Mouse (Mus musculus): Measurements from ENCODE around the gene Hic2. TPM values are rescaled to one million over a fixed set of nuclear protein-coding genes. Genes with fewer than 3 reads are reported as not detected.

Hic2 gene
- polyA plus RNA-seq, 1 experiment from 2014 or later = 3.0 TPM

- Histone ChIP-seq H3K27me3 (ENCODE audit: control insufficient read depth, insufficient read depth, low read length) (no peaks in the 10 kb centered on the region), H3K9me3 (ENCODE audit: control insufficient read depth, low read length) (no peaks in the 10 kb centered on the region), H3K4me3 (ENCODE audit: control insufficient read depth in 1 of 2, insufficient read depth in 1 of 2, low read depth in 1 of 2, low read length in 2 of 2) (no peak overlapping the region), H3K36me3 (ENCODE audit: control insufficient read depth, insufficient read depth, low read length) (peaks cover 31% of the 10 kb centered on the region), H3K27ac (replicated peaks in 1 of 2; ENCODE audit: control insufficient read depth in 1 of 2, insufficient read depth in 1 of 2, low read depth in 2 of 2, low read length in 2 of 2) (no peak overlapping the region), H3K4me2 (ENCODE audit: low read length) (no peak overlapping the region), H3K4me1 (ENCODE audit: control insufficient read depth in 2 of 2, insufficient read depth in 2 of 2, low read length in 2 of 2) (peaks cover 5 to 12% of the 10 kb centered on the region in 2 experiments; a peak in 3 of 4 replicates), H3K9ac (ENCODE audit: low read length) (no peak overlapping the region)
- ATAC-seq (ENCODE audit: insufficient number of reproducible peaks, insufficient read depth, low FRiP score, low read depth) = no peak
- WGBS = 91% methylated on average over 1 of the region's 1 CpGs
These were observed 28.0 kb downstream of the Hic2 start for GRCm38 (mm10) chr16:17261341-17261740.

- Histone ChIP-seq H3K4me1 (ENCODE audit: control insufficient read depth in 2 of 2, insufficient read depth in 2 of 2, low read length in 2 of 2) (peaks cover 5 to 7% of the 10 kb centered on the region in 2 experiments; a peak in 3 of 4 replicates), H3K27ac (replicated peaks in 1 of 2; ENCODE audit: control insufficient read depth in 1 of 2, insufficient read depth in 1 of 2, low read depth in 2 of 2, low read length in 2 of 2) (no peak overlapping the region), H3K9ac (ENCODE audit: low read length) (no peak overlapping the region), H3K36me3 (ENCODE audit: control insufficient read depth, insufficient read depth, low read length) (no peaks in the 10 kb centered on the region; the same call in 1 of the 2 replicates), H3K4me2 (ENCODE audit: low read length) (no peak overlapping the region), H3K27me3 (ENCODE audit: control insufficient read depth, insufficient read depth, low read length) (no peaks in the 10 kb centered on the region), H3K4me3 (ENCODE audit: control insufficient read depth in 1 of 2, insufficient read depth in 1 of 2, low read depth in 1 of 2, low read length in 2 of 2) (no peak overlapping the region), H3K9me3 (ENCODE audit: control insufficient read depth, low read length) (peaks cover 4% of the 10 kb centered on the region; the same call in 1 of the 2 replicates)
- no peak for ATAC-seq (ENCODE audit: insufficient number of reproducible peaks, insufficient read depth, low FRiP score, low read depth)
- WGBS = 86% methylated on average over 3 of the region's 3 CpGs
These were observed 32.7 kb downstream of the Hic2 start for GRCm38 (mm10) chr16:17266113-17266512.

- H3K4me2 ChIP-seq (ENCODE audit: low read length) = no peak overlapping the region
- H3K4me3 ChIP-seq (ENCODE audit: control insufficient read depth in 1 of 2, insufficient read depth in 1 of 2, low read depth in 1 of 2, low read length in 2 of 2) = no peak overlapping the region
- peaks cover 4% of the 10 kb centered on the region; the same call in 1 of the 2 replicates for H3K9me3 ChIP-seq (ENCODE audit: control insufficient read depth, low read length)
- no peaks in the 10 kb centered on the region for H3K36me3 ChIP-seq (ENCODE audit: control insufficient read depth, insufficient read depth, low read length)
- WGBS = 25% methylated on average over 5 of the region's 5 CpGs
- H3K27ac ChIP-seq (replicated peaks in 1 of 2; ENCODE audit: control insufficient read depth in 1 of 2, insufficient read depth in 1 of 2, low read depth in 2 of 2, low read length in 2 of 2) = no peak overlapping the region
- H3K4me1 ChIP-seq (ENCODE audit: control insufficient read depth in 2 of 2, insufficient read depth in 2 of 2, low read length in 2 of 2) = no peaks in the 10 kb centered on the region
- H3K27me3 ChIP-seq (ENCODE audit: control insufficient read depth, insufficient read depth, low read length) = no peaks in the 10 kb centered on the region
- ATAC-seq (ENCODE audit: insufficient number of reproducible peaks, insufficient read depth, low FRiP score, low read depth) = no peak
- H3K9ac ChIP-seq (ENCODE audit: low read length) = no peak overlapping the region
These were observed 34.6 kb downstream of the Hic2 start for GRCm38 (mm10) chr16:17267937-17268336.

GRCm38 (mm10) chr16:17269872-17270271, 36.5 kb downstream of the Hic2 start:
- 80% methylated on average over 5 of the region's 5 CpGs for WGBS

GRCm38 (mm10) chr16:17271124-17271523, 37.8 kb downstream of the Hic2 start:
- no peak overlapping the region for H3K9ac ChIP-seq (ENCODE audit: low read length)
- H3K4me3 ChIP-seq (ENCODE audit: control insufficient read depth in 1 of 2, insufficient read depth in 1 of 2, low read depth in 1 of 2, low read length in 2 of 2) = no peak overlapping the region
- H3K36me3 ChIP-seq (ENCODE audit: control insufficient read depth, insufficient read depth, low read length) = no peaks in the 10 kb centered on the region
- no peaks in the 10 kb centered on the region for H3K27me3 ChIP-seq (ENCODE audit: control insufficient read depth, insufficient read depth, low read length)
- ATAC-seq (ENCODE audit: insufficient number of reproducible peaks, insufficient read depth, low FRiP score, low read depth) = no peak
- WGBS = 72% methylated on average over 4 of the region's 4 CpGs
- peaks cover 4% of the 10 kb centered on the region; the same call in 1 of the 2 replicates for H3K9me3 ChIP-seq (ENCODE audit: control insufficient read depth, low read length)
- H3K27ac ChIP-seq (replicated peaks in 1 of 2; ENCODE audit: control insufficient read depth in 1 of 2, insufficient read depth in 1 of 2, low read depth in 2 of 2, low read length in 2 of 2) = no peak overlapping the region
- H3K4me1 ChIP-seq (ENCODE audit: control insufficient read depth in 2 of 2, insufficient read depth in 2 of 2, low read length in 2 of 2) = no peaks in the 10 kb centered on the region
- no peak overlapping the region for H3K4me2 ChIP-seq (ENCODE audit: low read length)

More at GRCm38 (mm10) chr16:17269872-17270271, 36.5 kb downstream of the Hic2 start:
- Histone ChIP-seq H3K4me1 (ENCODE audit: control insufficient read depth in 2 of 2, insufficient read depth in 2 of 2, low read length in 2 of 2) (no peaks in the 10 kb centered on the region), H3K27me3 (ENCODE audit: control insufficient read depth, insufficient read depth, low read length) (no peaks in the 10 kb centered on the region), H3K9me3 (ENCODE audit: control insufficient read depth, low read length) (peaks cover 4% of the 10 kb centered on the region; the same call in 1 of the 2 replicates), H3K4me2 (ENCODE audit: low read length) (no peak overlapping the region), H3K27ac (replicated peaks in 1 of 2; ENCODE audit: control insufficient read depth in 1 of 2, insufficient read depth in 1 of 2, low read depth in 2 of 2, low read length in 2 of 2) (no peak overlapping the region), H3K36me3 (ENCODE audit: control insufficient read depth, insufficient read depth, low read length) (no peaks in the 10 kb centered on the region), H3K9ac (ENCODE audit: low read length) (no peak overlapping the region), H3K4me3 (ENCODE audit: control insufficient read depth in 1 of 2, insufficient read depth in 1 of 2, low read depth in 1 of 2, low read length in 2 of 2) (no peak overlapping the region)
- no peak for ATAC-seq (ENCODE audit: insufficient number of reproducible peaks, insufficient read depth, low FRiP score, low read depth)

- H3K36me3 ChIP-seq (ENCODE audit: control insufficient read depth, insufficient read depth, low read length) = no peaks in the 10 kb centered on the region
- H3K27me3 ChIP-seq (ENCODE audit: control insufficient read depth, insufficient read depth, low read length) = peaks cover 2% of the 10 kb centered on the region; the same call in 1 of the 2 replicates
- peaks cover 0 to 4% of the 10 kb centered on the region in 2 experiments; a peak in 3 of 4 replicates for H3K4me1 ChIP-seq (ENCODE audit: control insufficient read depth in 2 of 2, insufficient read depth in 2 of 2, low read length in 2 of 2)
- WGBS = 75% methylated on average over 6 of the region's 6 CpGs
- H3K4me2 ChIP-seq (ENCODE audit: low read length) = no peak overlapping the region
- no peak for ATAC-seq (ENCODE audit: insufficient number of reproducible peaks, insufficient read depth, low FRiP score, low read depth)
- no peak overlapping the region for H3K27ac ChIP-seq (replicated peaks in 1 of 2; ENCODE audit: control insufficient read depth in 1 of 2, insufficient read depth in 1 of 2, low read depth in 2 of 2, low read length in 2 of 2)
- peaks cover 4% of the 10 kb centered on the region; the same call in 1 of the 2 replicates for H3K9me3 ChIP-seq (ENCODE audit: control insufficient read depth, low read length)
- no peak overlapping the region for H3K4me3 ChIP-seq (ENCODE audit: control insufficient read depth in 1 of 2, insufficient read depth in 1 of 2, low read depth in 1 of 2, low read length in 2 of 2)
- H3K9ac ChIP-seq (ENCODE audit: low read length) = no peak overlapping the region
These were observed 38.5 kb downstream of the Hic2 start for GRCm38 (mm10) chr16:17271856-17272255.

- H3K27me3 ChIP-seq (ENCODE audit: control insufficient read depth, insufficient read depth, low read length) = peaks cover 23% of the 10 kb centered on the region
- peak within 1 kb of the TSS; percentile 56 to 70 for H3K4me3 ChIP-seq (ENCODE audit: control insufficient read depth in 1 of 2, insufficient read depth in 1 of 2, low read depth in 1 of 2, low read length in 2 of 2)
- H3K36me3 ChIP-seq (ENCODE audit: control insufficient read depth, insufficient read depth, low read length) = peaks cover 16% of the 10 kb centered on the region
- H3K27ac ChIP-seq (replicated peaks in 1 of 2; ENCODE audit: control insufficient read depth in 1 of 2, insufficient read depth in 1 of 2, low read depth in 2 of 2, low read length in 2 of 2) = peak within 1 kb of the TSS in 1 of 2 experiments; percentile 29; a peak in 1 of 4 replicates
- H3K9me3 ChIP-seq (ENCODE audit: control insufficient read depth, low read length) = peaks cover 4% of the 10 kb centered on the region; the same call in 1 of the 2 replicates
- H3K9ac ChIP-seq (ENCODE audit: low read length) = peak within 1 kb of the TSS; percentile 65
- peak within 1 kb of the TSS; percentile 95 for H3K4me2 ChIP-seq (ENCODE audit: low read length)
- no peak for ATAC-seq (ENCODE audit: insufficient number of reproducible peaks, insufficient read depth, low FRiP score, low read depth)
- 56% methylated on average over 7 of the region's 7 CpGs for WGBS
- H3K4me1 ChIP-seq (ENCODE audit: control insufficient read depth in 2 of 2, insufficient read depth in 2 of 2, low read length in 2 of 2) = peaks cover 3 to 17% of the 10 kb centered on the region in 2 experiments; a peak in 3 of 4 replicates
These were observed 42.3 kb downstream of the Hic2 start, which contains the start of gene Tmem191c for GRCm38 (mm10) chr16:17275721-17276120. TSS of gene Tmem191c (plus strand) at chr16:17276077.
